Mouse (Mus musculus) MEL (cell line): ENCODE results near the gene Trip12. TPM values are rescaled to one million over a fixed set of nuclear protein-coding genes. Genes with fewer than 3 reads are reported as not detected.

ENCODE experiments used
- DNase-seq: peaks from one replicate; pipeline ENCODE4 v3.0.0; 2011; ENCODE audit warnings: low read depth, low spot score
- H3K27ac ChIP-seq: 2 replicates; pipeline ENCODE4 v1.5.1; 2012; ENCODE audit warnings: low read depth, mild to moderate bottlenecking, control low read depth, low read length, moderate library complexity; ENCODE audit not compliant: control insufficient read depth
- H3K27me3 ChIP-seq, 2 experiments: fragments of 150-350 bp in 1 of 2; sonication (generic) in 1 of 2; 2 replicates each; pipeline ENCODE4 v1.6.1; 2012; ENCODE audit warnings: low read length in 2 of 2, mild to moderate bottlenecking in 2 of 2, improper control_type of control experiment in 1 of 2, moderate library complexity in 1 of 2; ENCODE audit not compliant: insufficient read depth in 2 of 2, control insufficient read depth in 1 of 2
- H3K36me3 ChIP-seq, 2 experiments: 2 replicates each; pipeline ENCODE4 v1.6.1; 2012 to 2014; ENCODE audit warnings: low read length in 2 of 2, improper control_type of control experiment in 1 of 2, inconsistent platforms in 1 of 2, mild to moderate bottlenecking in 1 of 2; ENCODE audit not compliant: insufficient read depth in 2 of 2, control insufficient read depth in 1 of 2
- H3K4me1 ChIP-seq, 2 experiments: fragments of 150-350 bp in 1 of 2; sonication (generic) in 1 of 2; 2 replicates each; pipeline ENCODE4 v1.6.1; 2012; ENCODE audit warnings: low read length in 2 of 2, improper control_type of control experiment in 1 of 2, mild to moderate bottlenecking in 1 of 2; ENCODE audit not compliant: insufficient read depth in 2 of 2, control insufficient read depth in 1 of 2
- H3K4me3 ChIP-seq, 2 experiments: fragments of 150-350 bp in 1 of 2; sonication (generic) in 1 of 2; 2 replicates each; pipeline ENCODE4 v1.5.1; 2012; ENCODE audit warnings: low read depth in 2 of 2, low read length in 2 of 2, mild to moderate bottlenecking in 2 of 2, moderate library complexity in 2 of 2, control low read depth in 1 of 2, improper control_type of control experiment in 1 of 2; ENCODE audit not compliant: control insufficient read depth in 1 of 2, insufficient read depth in 1 of 2
- H3K79me2 ChIP-seq: 2 replicates; pipeline ENCODE4 v1.6.1; 2012; ENCODE audit warnings: mild to moderate bottlenecking, low read length, moderate library complexity; ENCODE audit not compliant: control insufficient read depth, poor library complexity, insufficient read depth
- H3K9ac ChIP-seq: 2 replicates; pipeline ENCODE4 v1.6.1; 2012; ENCODE audit warnings: low read depth, mild to moderate bottlenecking, control low read depth, low read length, moderate library complexity; ENCODE audit not compliant: control insufficient read depth, poor library complexity, severe bottlenecking
- H3K9me3 ChIP-seq: fragments of 150-350 bp; sonication (generic); replicated peaks from 2 replicates; pipeline ENCODE4 v1.6.1; 2012; ENCODE audit warnings: mild to moderate bottlenecking, low read length, improper control_type of control experiment, moderate library complexity; ENCODE audit not compliant: insufficient read depth
- CHD2 ChIP-seq: IDR thresholded peaks from 2 replicates; pipeline ENCODE4 v1.6.1; 2011; ENCODE audit warnings: low read length, improper control_type of control experiment
- E2F4 ChIP-seq: IDR thresholded peaks from 2 replicates; pipeline ENCODE4 v1.6.1; 2011; ENCODE audit warnings: low read depth, low read length, improper control_type of control experiment, borderline replicate concordance
- ELF1 ChIP-seq: IDR thresholded peaks from 2 replicates; pipeline ENCODE4 v1.6.1; 2014; ENCODE audit warnings: low read depth, mild to moderate bottlenecking, inconsistent platforms, low read length, improper control_type of control experiment, moderate library complexity
- ETS1 ChIP-seq: IDR thresholded peaks from 2 replicates; pipeline ENCODE4 v1.6.1; 2012; ENCODE audit warnings: low read depth, mild to moderate bottlenecking, inconsistent platforms, low read length, improper control_type of control experiment, moderate library complexity
- GABPA ChIP-seq: IDR thresholded peaks from 2 replicates; pipeline ENCODE4 v1.6.1; 2012; ENCODE audit warnings: low read depth, mild to moderate bottlenecking, inconsistent platforms, low read length, improper control_type of control experiment, moderate library complexity
- JUND ChIP-seq: IDR thresholded peaks from 2 replicates; pipeline ENCODE4 v1.6.1; 2011; ENCODE audit warnings: low read depth, mild to moderate bottlenecking, improper control_type of control experiment, low read length
- MAZ ChIP-seq: IDR thresholded peaks from 2 replicates; pipeline ENCODE4 v1.6.1; 2012; ENCODE audit warnings: low read depth, mild to moderate bottlenecking, inconsistent platforms, low read length, improper control_type of control experiment
- MEF2A ChIP-seq: IDR thresholded peaks from 2 replicates; pipeline ENCODE4 v1.6.1; 2014; ENCODE audit warnings: low read depth, mild to moderate bottlenecking, inconsistent platforms, low read length, improper control_type of control experiment; ENCODE audit not compliant: poor library complexity, insufficient replicate concordance, severe bottlenecking; ENCODE audit errors: extremely low read depth
- MYB ChIP-seq: IDR thresholded peaks from 2 replicates; pipeline ENCODE4 v1.6.1; 2011; ENCODE audit warnings: mild to moderate bottlenecking, low read depth, low read length, improper control_type of control experiment
- MYC ChIP-seq: IDR thresholded peaks from 2 replicates; pipeline ENCODE4 v1.6.1; 2011; ENCODE audit warnings: low read depth, mild to moderate bottlenecking, low read length, improper control_type of control experiment, moderate library complexity
- POLR2A ChIP-seq, 2 experiments: IDR thresholded peaks; 2 replicates each; pipeline ENCODE4 v1.6.1; 2011 to 2012; ENCODE audit warnings: low read length in 2 of 2, mild to moderate bottlenecking in 2 of 2, control low read depth in 1 of 2, improper control_type of control experiment in 1 of 2, low read depth in 1 of 2, moderate library complexity in 1 of 2; ENCODE audit not compliant: control insufficient read depth in 1 of 2, insufficient read depth in 1 of 2, poor library complexity in 1 of 2
- RAD21 ChIP-seq: IDR thresholded peaks from 2 replicates; pipeline ENCODE4 v1.6.1; 2011; ENCODE audit warnings: mild to moderate bottlenecking, low read depth, low read length, improper control_type of control experiment
- RCOR1 ChIP-seq: IDR thresholded peaks from 2 replicates; pipeline ENCODE4 v1.6.1; 2012; ENCODE audit warnings: low read depth, mild to moderate bottlenecking, inconsistent platforms, low read length, improper control_type of control experiment
- SMC3 ChIP-seq: IDR thresholded peaks from 2 replicates; pipeline ENCODE4 v1.6.1; 2011; ENCODE audit warnings: low read depth, low read length, improper control_type of control experiment
- TAL1 ChIP-seq: IDR thresholded peaks from 2 replicates; pipeline ENCODE4 v1.6.1; 2012; ENCODE audit warnings: mild to moderate bottlenecking, inconsistent platforms, low read length, moderate library complexity, mixed read lengths
- ZNF384 ChIP-seq: IDR thresholded peaks from 2 replicates; pipeline ENCODE4 v1.6.1; 2012; ENCODE audit warnings: low read depth, mild to moderate bottlenecking, inconsistent platforms, low read length, improper control_type of control experiment
- polyA plus RNA-seq, 2 experiments: library from polyadenylated mRNA; stranded (reverse) in 1 of 2; unstranded in 1 of 2; fragments of >175 nt in 1 of 2; fragments of >200 nt in 1 of 2; gene quantifications; 2 replicates each; pipeline versions ENCODE4 v1.2.1 to v1.2.4; 2012; ENCODE audit warnings: low replicate concordance in 2 of 2, low read depth in 1 of 2; ENCODE audit not compliant: insufficient read length in 2 of 2, insufficient read depth in 1 of 2, missing spikeins in 1 of 2
- total RNA-seq: library from RNA; depleted of rRNA; stranded (reverse); fragments of 300-350 nt; gene quantifications from 2 replicates; pipeline ENCODE4 v1.2.3, GENCODE M21; 2012

Trip12 gene
- total and polyA plus RNA-seq, 3 experiments, result 94.3 to 134 (median 133) TPM

- no peak overlapping the region for H3K27ac ChIP-seq
- H3K4me1 ChIP-seq, result peaks cover 2 to 13% of the 10 kb centered on the region in 2 experiments
- DNase-seq, result peak; percentile 37
These were observed 9.5 kb upstream of the Trip12 start for GRCm38 (mm10) chr1:84849804-84850203.

GRCm38 (mm10) chr1:84848801-84849455, 8.6 kb upstream of the Trip12 start:
- Histone ChIP-seq H3K9me3 (no peaks in the 10 kb centered on the region), H3K4me1 (peaks cover 2 to 10% of the 10 kb centered on the region in 2 experiments), H3K27me3 (no peaks in the 10 kb centered on the region), H3K4me3 (no peak overlapping the region), H3K27ac (no peak overlapping the region), H3K9ac (no peak overlapping the region), H3K79me2 (no peaks in the 10 kb centered on the region), H3K36me3 (peaks cover 0 to 16% of the 10 kb centered on the region in 2 experiments; a peak in 2 of 4 replicates)
- no peak for DNase-seq
- no peak for TF ChIP-seq GABPA

More at GRCm38 (mm10) chr1:84849804-84850203, 9.5 kb upstream of the Trip12 start:
- H3K9ac ChIP-seq, result no peak overlapping the region
- no peak for TF ChIP-seq MYC
- no peaks in the 10 kb centered on the region for H3K79me2 ChIP-seq
- no peaks in the 10 kb centered on the region for H3K27me3 ChIP-seq
- H3K9me3 ChIP-seq, result no peaks in the 10 kb centered on the region
- peaks cover 0 to 24% of the 10 kb centered on the region in 2 experiments; a peak in 2 of 4 replicates for H3K36me3 ChIP-seq
- no peak overlapping the region for H3K4me3 ChIP-seq

GRCm38 (mm10) chr1:84848335-84848734, 8.0 kb upstream of the Trip12 start:
- peaks cover 2 to 10% of the 10 kb centered on the region in 2 experiments for H3K4me1 ChIP-seq
- no peak overlapping the region for H3K27ac ChIP-seq
- H3K36me3 ChIP-seq, result peaks cover 0 to 13% of the 10 kb centered on the region in 2 experiments; a peak in 2 of 4 replicates
- no peak overlapping the region for H3K9ac ChIP-seq
- no peaks in the 10 kb centered on the region for H3K9me3 ChIP-seq
- TF ChIP-seq ETS1 (no peak), MEF2A (no peak), ZNF384 (no peak), ELF1 (no peak), E2F4 (no peak), POLR2A (IDR thresholded peaks at IDR 0.05; ENCODE audit: control insufficient read depth in 1 of 2, insufficient read depth in 1 of 2, low read depth in 1 of 2, low read length in 2 of 2, poor library complexity in 1 of 2) (no peak), TAL1 (no peak), RAD21 (no peak), CHD2 (no peak), RCOR1 (no peak), MAZ (no peak), SMC3 (no peak), MYB (no peak), JUND (no peak)
- no peak for DNase-seq
- no peaks in the 10 kb centered on the region for H3K79me2 ChIP-seq
- H3K4me3 ChIP-seq, result no peak overlapping the region
- no peaks in the 10 kb centered on the region for H3K27me3 ChIP-seq
